Mouse (Mus musculus): ENCODE results near the gene Ccdc171. TPM values are rescaled to one million over a fixed set of nuclear protein-coding genes. Genes with fewer than 3 reads are reported as not detected.
A peak's percentile ranks its signal among the peaks of the same experiment; 100 is the strongest.
"Not testable (repeated sequence)": the region's sequence is repeated elsewhere in the genome, so short reads cannot be mapped to it uniquely, and the experiment has no call there.

The Ccdc171 gene
- polyA plus RNA-seq, 1 experiment, result 4.9 TPM

DNA sequence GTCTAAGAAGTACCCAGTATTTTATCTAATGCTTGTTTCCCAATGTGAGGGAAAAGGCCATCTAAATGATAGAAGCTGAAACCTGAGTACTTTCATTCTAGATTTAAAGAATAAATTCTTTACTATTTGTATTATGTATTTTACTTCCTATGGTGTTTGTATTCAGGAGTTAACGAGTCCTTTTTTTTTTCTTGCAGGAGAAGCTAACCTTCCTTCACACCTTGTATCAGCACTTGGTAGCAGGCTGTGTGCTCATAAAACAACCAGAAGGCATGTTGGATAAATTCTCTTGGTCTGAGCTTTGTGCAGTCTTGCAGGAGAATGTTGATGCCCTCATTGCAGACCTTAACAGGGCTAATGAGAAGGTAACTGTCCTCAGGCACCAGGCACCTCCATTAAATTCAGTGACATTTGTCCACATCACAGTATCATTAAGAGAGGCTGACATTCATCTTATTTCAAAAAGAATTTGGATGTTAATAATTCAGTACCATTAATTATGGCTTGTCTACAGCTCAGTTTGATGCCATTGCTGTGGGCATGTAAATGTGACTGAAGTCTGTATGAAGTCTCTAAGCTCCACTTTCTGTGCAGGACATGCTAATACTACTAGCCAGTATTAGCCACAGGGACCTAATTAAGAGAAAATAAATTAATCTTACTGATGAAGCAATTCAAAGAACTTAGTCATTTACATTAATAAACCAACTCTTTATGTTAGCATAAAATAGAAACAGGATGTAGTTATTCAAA is 136.3 kb downstream of the Ccdc171 start:
- peak; percentile 56 for DNase-seq (ENCODE audit: low read depth)
- TF ChIP-seq POLR2A (IDR thresholded peaks at IDR 0.05; ENCODE audit: borderline replicate concordance, extremely low read depth, insufficient read depth, insufficient read length, poor library complexity, severe bottlenecking) (no peak), CTCF (IDR thresholded peaks at IDR 0.05; ENCODE audit: borderline replicate concordance, extremely low read depth, insufficient read depth, insufficient read length) (no peak)

DNA sequence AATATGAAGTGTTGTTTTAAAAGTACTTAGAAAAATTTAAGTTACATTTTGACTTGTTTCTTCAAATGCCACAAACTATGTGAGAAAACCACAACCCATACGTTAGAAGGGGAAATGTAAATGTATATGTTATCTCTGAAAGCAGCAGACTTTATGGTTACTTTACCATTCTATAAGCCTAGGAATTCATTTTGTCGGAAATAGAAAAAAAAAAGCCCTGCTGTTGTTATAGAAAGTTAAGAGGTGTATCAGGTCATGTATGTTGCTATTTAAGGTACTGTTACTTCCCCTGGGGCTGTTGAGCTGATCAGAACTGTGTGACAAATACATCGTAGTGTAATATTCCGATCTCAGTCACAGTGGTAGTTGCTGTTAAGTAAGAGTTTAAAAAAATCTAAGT is 137.0 kb downstream of the Ccdc171 start:
- DNase-seq (ENCODE audit: low read depth), result no peak
- TF ChIP-seq POLR2A (IDR thresholded peaks at IDR 0.05; ENCODE audit: borderline replicate concordance, extremely low read depth, insufficient read depth, insufficient read length, poor library complexity, severe bottlenecking), result no peak
- TF ChIP-seq CTCF (IDR thresholded peaks at IDR 0.05; ENCODE audit: borderline replicate concordance, extremely low read depth, insufficient read depth, insufficient read length), result no peak

DNA sequence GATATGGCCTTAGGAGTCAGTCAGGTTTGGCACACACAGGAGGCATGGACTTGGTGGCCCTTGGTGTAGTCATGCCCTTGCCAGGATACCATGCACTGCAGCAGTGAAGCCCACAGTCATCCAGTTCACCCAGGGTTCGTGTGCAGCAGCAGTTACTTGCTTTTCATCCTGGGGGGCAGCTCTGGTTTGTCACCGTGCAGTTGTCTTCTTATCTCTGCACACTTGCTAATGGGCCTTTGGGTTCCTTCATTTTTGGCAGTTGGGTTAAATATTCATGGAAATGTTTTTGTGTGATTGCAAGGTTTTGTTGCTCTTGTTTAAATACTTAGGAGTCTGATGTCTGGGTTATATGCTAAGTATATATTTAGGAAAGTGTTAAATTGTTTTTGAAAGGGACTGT is 144.2 kb downstream of the Ccdc171 start:
- no peak for DNase-seq (ENCODE audit: low read depth)
- no peak for TF ChIP-seq POLR2A (IDR thresholded peaks at IDR 0.05; ENCODE audit: borderline replicate concordance, extremely low read depth, insufficient read depth, insufficient read length, poor library complexity, severe bottlenecking)
- TF ChIP-seq CTCF (IDR thresholded peaks at IDR 0.05; ENCODE audit: borderline replicate concordance, extremely low read depth, insufficient read depth, insufficient read length), result no peak

DNA sequence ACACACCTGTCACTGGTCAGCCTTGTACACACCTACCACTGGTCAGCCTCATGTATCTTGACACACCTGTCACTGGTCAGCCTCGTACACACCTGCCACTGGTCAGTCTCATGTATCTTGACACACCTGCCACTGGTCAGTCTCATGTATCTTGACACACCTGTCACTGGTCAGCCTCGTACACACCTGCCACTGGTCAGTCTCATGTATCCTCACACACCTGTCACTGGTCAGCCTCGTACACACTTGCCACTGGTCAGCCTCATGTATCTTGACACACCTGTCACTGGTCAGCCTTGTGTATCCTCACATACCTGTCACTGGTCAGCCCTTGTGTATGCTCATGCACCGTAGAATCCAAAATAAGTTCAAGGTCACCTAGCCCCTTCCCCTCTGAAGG is 150.0 kb downstream of the Ccdc171 start:
- not testable (repeated sequence) for DNase-seq (ENCODE audit: low read depth)

DNA sequence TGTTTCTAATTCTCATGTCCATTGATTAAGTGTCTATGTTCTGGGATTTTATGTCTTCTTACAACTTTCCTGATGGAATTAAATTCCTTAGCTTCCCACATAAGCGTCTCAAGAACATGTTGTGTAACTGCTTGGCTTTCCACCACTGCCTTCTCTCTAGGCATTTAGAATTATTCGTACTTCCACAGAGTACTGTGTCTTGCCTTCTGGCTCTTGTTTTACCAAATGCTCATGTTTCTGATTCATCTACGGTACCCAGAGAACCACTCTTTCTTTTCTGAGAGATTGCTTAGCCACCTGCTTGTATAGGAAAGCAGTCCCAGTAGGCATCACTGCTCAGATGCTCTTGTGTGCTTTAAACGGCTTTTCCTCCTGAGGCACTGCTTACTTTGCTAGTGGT is 151.1 kb downstream of the Ccdc171 start:
- TF ChIP-seq CTCF (IDR thresholded peaks at IDR 0.05; ENCODE audit: borderline replicate concordance, extremely low read depth, insufficient read depth, insufficient read length), result no peak
- TF ChIP-seq POLR2A (IDR thresholded peaks at IDR 0.05; ENCODE audit: borderline replicate concordance, extremely low read depth, insufficient read depth, insufficient read length, poor library complexity, severe bottlenecking), result no peak
- no peak for DNase-seq (ENCODE audit: low read depth)

DNA sequence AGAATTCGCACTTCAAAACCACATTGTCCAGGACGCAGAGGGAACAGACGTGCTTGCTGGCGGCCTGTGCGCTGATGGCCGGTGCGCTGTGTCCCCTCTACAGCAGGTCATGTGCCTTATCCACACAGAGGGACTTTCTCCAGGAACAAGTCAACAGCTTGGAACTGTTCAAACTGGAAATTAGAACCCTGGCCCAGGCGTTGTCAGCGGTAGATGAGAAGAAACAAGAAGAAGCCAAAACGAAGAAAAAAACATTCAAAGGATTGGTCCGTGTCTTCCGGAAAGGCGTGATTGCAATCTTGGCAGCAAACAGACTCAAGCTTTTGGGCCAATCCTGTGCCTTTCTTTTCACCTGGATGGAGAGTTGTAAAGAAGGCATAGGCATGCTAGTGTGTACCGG is 155.7 kb downstream of the Ccdc171 start:
- TF ChIP-seq CTCF (IDR thresholded peaks at IDR 0.05; ENCODE audit: borderline replicate concordance, extremely low read depth, insufficient read depth, insufficient read length), result no peak
- TF ChIP-seq POLR2A (IDR thresholded peaks at IDR 0.05; ENCODE audit: borderline replicate concordance, extremely low read depth, insufficient read depth, insufficient read length, poor library complexity, severe bottlenecking), result no peak
- no peak for DNase-seq (ENCODE audit: low read depth)

DNA sequence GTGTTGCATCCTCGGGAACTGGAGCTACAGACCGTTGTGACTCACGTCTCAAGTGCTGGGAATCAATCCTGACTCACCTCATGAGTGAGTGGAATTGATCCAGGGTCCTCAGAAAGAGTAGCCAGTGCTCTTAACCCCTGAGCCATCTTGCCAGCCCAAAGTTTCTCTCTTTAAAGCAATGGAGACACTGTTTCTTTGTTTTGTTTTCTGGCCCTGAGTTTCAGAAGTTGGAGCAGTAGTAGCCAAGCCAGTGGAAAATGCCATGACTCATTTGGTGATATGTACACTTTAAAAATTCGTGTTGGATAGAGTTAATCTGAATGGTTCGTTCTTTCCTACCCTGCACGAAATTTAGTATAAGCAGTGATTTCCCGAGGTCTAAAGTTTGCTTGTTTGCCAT is 157.5 kb downstream of the Ccdc171 start:
- no peak for TF ChIP-seq POLR2A (IDR thresholded peaks at IDR 0.05; ENCODE audit: borderline replicate concordance, extremely low read depth, insufficient read depth, insufficient read length, poor library complexity, severe bottlenecking)
- no peak for TF ChIP-seq CTCF (IDR thresholded peaks at IDR 0.05; ENCODE audit: borderline replicate concordance, extremely low read depth, insufficient read depth, insufficient read length)
- DNase-seq (ENCODE audit: low read depth), result no peak

DNA sequence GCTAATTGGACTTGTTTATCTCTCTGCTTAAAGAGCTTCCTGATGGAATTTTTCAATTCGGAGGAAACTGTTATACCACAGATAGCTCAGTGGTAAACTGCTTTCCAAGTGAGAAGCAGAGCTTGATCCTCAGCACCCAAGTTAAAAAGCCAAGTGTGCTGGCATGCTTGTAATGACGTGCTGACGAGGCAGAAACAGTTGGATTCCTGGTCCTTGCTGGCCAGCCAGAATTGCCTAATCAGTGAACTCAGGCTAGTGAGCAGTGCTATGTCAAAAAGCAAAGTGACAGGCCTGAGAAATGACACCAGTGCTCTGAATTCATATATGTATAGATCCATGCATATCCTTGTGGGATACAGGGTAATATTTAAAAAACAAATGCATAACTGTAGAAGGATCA is 174.8 kb downstream of the Ccdc171 start:
- DNase-seq (ENCODE audit: low read depth), result no peak
- TF ChIP-seq CTCF (IDR thresholded peaks at IDR 0.05; ENCODE audit: borderline replicate concordance, extremely low read depth, insufficient read depth, insufficient read length) (no peak), POLR2A (IDR thresholded peaks at IDR 0.05; ENCODE audit: borderline replicate concordance, extremely low read depth, insufficient read depth, insufficient read length, poor library complexity, severe bottlenecking) (no peak)

DNA sequence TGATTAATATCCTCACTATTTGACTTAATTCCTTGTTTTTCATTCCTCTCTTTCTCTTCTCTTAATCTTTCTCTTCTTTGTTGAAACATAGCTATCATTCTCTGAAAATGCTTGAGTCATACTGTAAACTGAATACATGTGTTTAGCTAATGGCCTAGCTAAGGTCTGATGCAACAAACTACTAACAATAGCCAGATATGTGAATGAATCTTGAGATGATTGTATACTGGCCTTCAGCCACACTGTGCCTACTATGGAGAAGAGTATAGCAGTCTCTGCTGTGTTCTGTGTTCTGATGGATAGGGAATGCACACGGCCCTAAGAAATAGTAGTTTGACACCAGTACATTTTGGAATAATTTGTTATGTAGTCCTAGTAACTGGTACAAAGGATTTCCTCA is 191.7 kb downstream of the Ccdc171 start:
- TF ChIP-seq POLR2A (IDR thresholded peaks at IDR 0.05; ENCODE audit: borderline replicate concordance, extremely low read depth, insufficient read depth, insufficient read length, poor library complexity, severe bottlenecking), result no peak
- TF ChIP-seq CTCF (IDR thresholded peaks at IDR 0.05; ENCODE audit: borderline replicate concordance, extremely low read depth, insufficient read depth, insufficient read length), result no peak
- DNase-seq (ENCODE audit: low read depth), result no peak

DNA sequence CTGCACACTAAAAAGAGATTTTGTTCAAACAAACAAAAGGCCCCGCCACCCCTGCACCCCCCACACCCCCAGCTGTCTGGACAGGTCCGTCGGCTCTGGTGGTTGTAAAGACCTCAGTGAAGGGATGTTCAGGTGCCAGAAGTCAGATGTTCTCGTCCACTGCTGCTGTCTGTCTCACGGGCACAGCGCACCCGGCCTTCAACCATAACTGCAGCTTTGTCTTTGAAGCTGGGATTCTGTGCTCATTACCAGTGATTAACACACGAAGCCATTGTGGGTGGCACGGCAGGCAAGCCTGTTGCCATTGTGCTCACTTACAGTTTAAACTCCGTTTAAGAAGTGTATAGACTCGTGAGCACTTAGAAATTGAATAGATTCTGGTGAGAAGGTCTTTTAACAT is 194.5 kb downstream of the Ccdc171 start:
- no peak for TF ChIP-seq POLR2A (IDR thresholded peaks at IDR 0.05; ENCODE audit: borderline replicate concordance, extremely low read depth, insufficient read depth, insufficient read length, poor library complexity, severe bottlenecking)
- no peak for TF ChIP-seq CTCF (IDR thresholded peaks at IDR 0.05; ENCODE audit: borderline replicate concordance, extremely low read depth, insufficient read depth, insufficient read length)
- peak; percentile 74 for DNase-seq (ENCODE audit: low read depth)

DNA sequence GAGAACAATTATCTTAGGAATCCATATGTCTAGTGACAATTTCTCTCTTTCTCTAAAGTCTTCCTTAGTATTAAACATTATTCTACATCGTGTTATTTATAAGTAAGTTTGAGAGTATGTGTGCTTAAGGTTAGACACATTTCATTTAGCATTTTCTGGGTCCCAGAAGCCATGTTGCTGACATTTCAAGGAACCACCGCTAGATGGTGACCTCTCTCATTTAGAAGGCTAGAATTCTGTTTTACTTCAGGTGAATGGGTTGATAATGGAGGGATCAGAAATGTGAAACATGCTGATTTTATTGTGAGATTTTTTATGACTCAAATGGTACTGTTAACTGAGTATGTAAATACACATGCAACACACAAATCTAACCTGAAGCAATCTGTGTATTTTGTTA is 199.8 kb downstream of the Ccdc171 start:
- peak; percentile 47; the same call in 1 of the 2 replicates for TF ChIP-seq CTCF (IDR thresholded peaks at IDR 0.05; ENCODE audit: borderline replicate concordance, extremely low read depth, insufficient read depth, insufficient read length)
- TF ChIP-seq POLR2A (IDR thresholded peaks at IDR 0.05; ENCODE audit: borderline replicate concordance, extremely low read depth, insufficient read depth, insufficient read length, poor library complexity, severe bottlenecking), result no peak
- DNase-seq (ENCODE audit: low read depth), result peak; percentile 48

DNA sequence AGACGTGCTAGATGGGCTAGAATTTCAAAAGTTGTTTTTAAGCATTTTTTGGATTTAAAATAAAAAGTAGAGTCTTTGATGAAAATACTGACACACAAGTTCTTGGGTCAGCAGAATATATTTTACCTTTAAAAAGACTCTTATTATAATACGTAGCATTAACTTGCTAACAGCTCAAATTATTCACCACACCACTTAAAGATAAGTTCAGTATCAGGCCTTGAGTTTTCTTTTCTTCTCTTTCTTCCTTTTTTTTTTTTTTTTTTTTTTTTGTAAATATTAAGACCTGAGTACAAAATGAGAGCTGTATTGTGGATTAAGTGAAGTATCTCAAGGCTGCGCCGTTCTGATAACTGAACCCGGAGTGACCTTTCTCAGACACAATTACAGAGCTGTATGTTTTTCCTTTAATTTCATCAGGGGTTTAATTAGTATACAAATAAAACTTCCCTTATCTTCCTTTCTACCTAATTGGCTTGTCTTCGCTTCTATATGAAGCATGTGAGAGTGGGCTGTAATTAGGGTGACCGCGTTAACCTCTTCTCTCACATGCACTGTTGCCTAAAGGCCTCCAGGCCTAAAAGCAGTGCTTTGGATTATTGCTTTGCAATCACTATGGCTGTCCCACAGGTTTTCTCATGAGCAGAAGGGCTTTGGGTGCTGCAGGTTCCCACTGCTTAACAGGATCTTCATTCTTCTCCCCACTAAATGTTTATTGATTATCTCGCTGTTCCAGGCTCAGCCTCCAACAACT is 214.0 kb downstream of the Ccdc171 start:
- TF ChIP-seq POLR2A (IDR thresholded peaks at IDR 0.05; ENCODE audit: borderline replicate concordance, extremely low read depth, insufficient read depth, insufficient read length, poor library complexity, severe bottlenecking), result no peak
- no peak for TF ChIP-seq CTCF (IDR thresholded peaks at IDR 0.05; ENCODE audit: borderline replicate concordance, extremely low read depth, insufficient read depth, insufficient read length)
- peak; percentile 32 for DNase-seq (ENCODE audit: low read depth)

Measured in brain, embryonic 14.5 days (tissue).